Mouse (Mus musculus): ENCODE results near the gene Xrcc5. TPM values are rescaled to one million over a fixed set of nuclear protein-coding genes. Genes with fewer than 3 reads are reported as not detected.

The Xrcc5 gene
- polyA plus RNA-seq, 1 experiment from 2014 or later, result 68.2 TPM

- Histone ChIP-seq H3K4me3 (replicated peaks) (no peak overlapping the region), H3K4me2 (no peak overlapping the region), H3K4me1 (replicated peaks) (peaks cover 3% of the 10 kb centered on the region), H3K27me3 (no peaks in the 10 kb centered on the region), H3K9me3 (no peaks in the 10 kb centered on the region), H3K27ac (no peak overlapping the region), H3K9ac (replicated peaks) (no peak overlapping the region), H3K36me3 (peaks cover 89% of the 10 kb centered on the region)
- ATAC-seq (ENCODE audit: insufficient number of reproducible peaks, insufficient read depth, low FRiP score, low TSS enrichment, low read depth), result no peak
- 88% methylated on average over 4 of the region's 4 CpGs for WGBS
Observed at GRCm38 (mm10) chr1:72315447-72315846, 8.2 kb downstream of the Xrcc5 start.

GRCm38 (mm10) chr1:72316409-72316808, 9.2 kb downstream of the Xrcc5 start:
- H3K4me2 ChIP-seq, result no peak overlapping the region
- peaks cover 92% of the 10 kb centered on the region for H3K36me3 ChIP-seq
- no peak overlapping the region for H3K9ac ChIP-seq (replicated peaks)
- no peaks in the 10 kb centered on the region for H3K9me3 ChIP-seq
- no peak for ATAC-seq (ENCODE audit: insufficient number of reproducible peaks, insufficient read depth, low FRiP score, low TSS enrichment, low read depth)
- no peaks in the 10 kb centered on the region for H3K27me3 ChIP-seq
- no peak overlapping the region for H3K27ac ChIP-seq
- WGBS, result 84% methylated on average over 8 of the region's 8 CpGs
- no peaks in the 10 kb centered on the region for H3K4me1 ChIP-seq (replicated peaks)
- H3K4me3 ChIP-seq (replicated peaks), result no peak overlapping the region

GRCm38 (mm10) chr1:72316901-72317300, 9.7 kb downstream of the Xrcc5 start:
- H3K4me2 ChIP-seq, result no peak overlapping the region

DNA sequence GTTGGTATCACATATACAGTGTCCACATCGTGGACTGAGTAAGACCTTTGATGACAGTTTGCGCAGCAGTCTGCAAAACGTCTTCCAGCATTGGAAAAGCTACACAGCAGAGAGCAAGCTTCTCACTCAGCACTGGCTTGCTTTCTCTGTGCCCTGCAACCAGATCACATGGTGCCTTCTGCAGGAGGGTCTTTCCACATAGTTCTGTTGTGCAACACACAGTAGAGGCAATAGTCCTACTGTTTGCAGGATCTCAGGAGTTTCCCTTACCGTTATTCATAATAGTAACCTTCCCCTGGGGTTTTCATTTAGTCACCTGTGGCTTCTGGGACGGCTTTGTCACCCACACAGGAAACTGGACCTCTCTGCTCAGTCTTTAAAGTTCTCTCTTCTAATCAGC, 13.5 kb downstream of the Xrcc5 start:
- Histone ChIP-seq H3K27me3 (no peaks in the 10 kb centered on the region), H3K4me3 (replicated peaks) (no peak overlapping the region), H3K36me3 (peaks cover 93% of the 10 kb centered on the region), H3K9me3 (no peaks in the 10 kb centered on the region), H3K9ac (replicated peaks) (no peak overlapping the region), H3K4me1 (replicated peaks) (no peaks in the 10 kb centered on the region), H3K27ac (no peak overlapping the region), H3K4me2 (no peak overlapping the region)
- no peak for ATAC-seq (ENCODE audit: insufficient number of reproducible peaks, insufficient read depth, low FRiP score, low TSS enrichment, low read depth)
- WGBS, result 93% methylated on average over 5 of the region's 5 CpGs

More at GRCm38 (mm10) chr1:72316901-72317300, 9.7 kb downstream of the Xrcc5 start:
- no peak for ATAC-seq (ENCODE audit: insufficient number of reproducible peaks, insufficient read depth, low FRiP score, low TSS enrichment, low read depth)
- Histone ChIP-seq H3K4me3 (replicated peaks) (no peak overlapping the region), H3K27me3 (no peaks in the 10 kb centered on the region), H3K4me1 (replicated peaks) (no peaks in the 10 kb centered on the region), H3K36me3 (peaks cover 88% of the 10 kb centered on the region), H3K9me3 (no peaks in the 10 kb centered on the region), H3K27ac (no peak overlapping the region), H3K9ac (replicated peaks) (no peak overlapping the region)
- WGBS, result 82% methylated on average over 7 of the region's 7 CpGs

- Histone ChIP-seq H3K4me1 (replicated peaks) (no peaks in the 10 kb centered on the region), H3K27ac (no peak overlapping the region), H3K36me3 (peaks cover 94% of the 10 kb centered on the region), H3K9ac (replicated peaks) (no peak overlapping the region), H3K27me3 (no peaks in the 10 kb centered on the region), H3K4me2 (no peak overlapping the region), H3K9me3 (no peaks in the 10 kb centered on the region), H3K4me3 (replicated peaks) (no peak overlapping the region)
- 95% methylated on average over 4 of the region's 4 CpGs for WGBS
- no peak for ATAC-seq (ENCODE audit: insufficient number of reproducible peaks, insufficient read depth, low FRiP score, low TSS enrichment, low read depth)
Observed at GRCm38 (mm10) chr1:72323248-72323647, 16.0 kb downstream of the Xrcc5 start.

DNA sequence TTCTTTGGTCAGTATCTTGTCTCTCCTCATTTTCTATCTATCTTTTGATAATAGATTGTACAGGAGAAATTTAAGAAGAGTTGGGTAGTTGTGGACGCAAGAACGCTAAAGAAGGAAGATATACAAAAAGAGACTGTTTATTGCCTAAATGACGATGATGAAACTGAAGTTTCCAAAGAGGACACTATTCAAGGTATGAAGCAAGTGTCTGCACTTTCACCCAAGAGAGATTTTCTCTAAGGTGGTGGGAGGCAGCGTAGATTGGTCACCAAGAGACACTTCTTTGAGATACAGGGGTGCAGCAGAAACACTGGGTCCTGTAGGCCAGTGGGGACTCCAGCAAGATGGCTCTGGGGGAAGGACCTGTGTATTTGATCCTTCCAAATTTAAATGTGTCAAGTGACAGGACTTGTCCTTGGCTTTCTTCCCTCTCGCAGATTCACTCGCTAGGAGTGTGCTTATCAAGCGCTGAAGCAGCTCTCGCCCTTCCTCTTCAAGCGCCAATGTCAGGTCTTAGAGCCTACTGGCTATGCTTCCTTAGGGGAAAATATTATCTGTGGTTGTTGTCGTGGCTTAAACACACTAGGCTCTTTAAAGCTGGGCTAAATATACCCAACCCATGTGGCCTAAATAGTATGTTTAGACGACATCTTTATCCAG, 19.1 kb downstream of the Xrcc5 start:
- Histone ChIP-seq H3K27ac (no peak overlapping the region), H3K4me1 (replicated peaks) (no peaks in the 10 kb centered on the region), H3K9me3 (no peaks in the 10 kb centered on the region), H3K4me3 (replicated peaks) (no peak overlapping the region), H3K27me3 (no peaks in the 10 kb centered on the region), H3K36me3 (peaks cover 93% of the 10 kb centered on the region), H3K9ac (replicated peaks) (no peak overlapping the region), H3K4me2 (no peak overlapping the region)
- WGBS, result 93% methylated on average over 11 of the region's 11 CpGs
- no peak for ATAC-seq (ENCODE audit: insufficient number of reproducible peaks, insufficient read depth, low FRiP score, low TSS enrichment, low read depth)

- Histone ChIP-seq H3K36me3 (peaks cover 87% of the 10 kb centered on the region), H3K4me3 (replicated peaks) (no peak overlapping the region), H3K9me3 (no peaks in the 10 kb centered on the region), H3K27me3 (no peaks in the 10 kb centered on the region), H3K4me2 (no peak overlapping the region), H3K4me1 (replicated peaks) (no peaks in the 10 kb centered on the region), H3K27ac (no peak overlapping the region), H3K9ac (replicated peaks) (no peak overlapping the region)
- ATAC-seq (ENCODE audit: insufficient number of reproducible peaks, insufficient read depth, low FRiP score, low TSS enrichment, low read depth), result no peak
- 91% methylated on average over 11 of the region's 11 CpGs for WGBS
Observed at GRCm38 (mm10) chr1:72334807-72335206, 27.6 kb downstream of the Xrcc5 start.

- WGBS, result 91% methylated on average over 8 of the region's 8 CpGs
- no peak overlapping the region for H3K9ac ChIP-seq (replicated peaks)
- H3K27ac ChIP-seq, result no peak overlapping the region
- no peaks in the 10 kb centered on the region for H3K9me3 ChIP-seq
- H3K4me3 ChIP-seq (replicated peaks), result no peak overlapping the region
- H3K4me2 ChIP-seq, result no peak overlapping the region
- peaks cover 87% of the 10 kb centered on the region for H3K36me3 ChIP-seq
- H3K27me3 ChIP-seq, result no peaks in the 10 kb centered on the region
- no peak for ATAC-seq (ENCODE audit: insufficient number of reproducible peaks, insufficient read depth, low FRiP score, low TSS enrichment, low read depth)
- H3K4me1 ChIP-seq (replicated peaks), result no peaks in the 10 kb centered on the region
Observed at GRCm38 (mm10) chr1:72336780-72337179, 29.6 kb downstream of the Xrcc5 start.

DNA sequence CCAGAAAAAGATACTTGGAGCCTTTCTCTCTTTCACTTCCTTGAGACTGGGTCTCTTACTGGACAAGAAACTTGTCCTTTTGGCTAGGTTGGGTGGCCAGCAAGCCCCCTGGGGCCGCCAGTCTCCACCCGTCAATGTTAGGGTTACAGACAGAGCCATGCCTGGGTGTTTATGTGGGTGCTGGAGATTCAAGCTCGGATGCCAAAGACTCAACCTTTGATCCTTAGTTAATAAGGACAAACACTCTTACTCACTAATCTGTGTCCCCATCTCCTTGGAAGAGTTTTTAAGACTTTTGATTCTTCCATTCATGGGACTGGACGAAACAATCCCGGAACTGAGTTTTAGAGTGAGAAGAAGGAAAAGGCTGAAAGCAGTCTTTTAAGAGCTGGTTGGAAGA, 31.1 kb downstream of the Xrcc5 start:
- no peak overlapping the region for H3K4me2 ChIP-seq
- H3K27me3 ChIP-seq, result no peaks in the 10 kb centered on the region
- no peaks in the 10 kb centered on the region for H3K9me3 ChIP-seq
- peaks cover 93% of the 10 kb centered on the region for H3K36me3 ChIP-seq
- WGBS, result 88% methylated on average over 5 of the region's 5 CpGs
- no peak overlapping the region for H3K9ac ChIP-seq (replicated peaks)
- ATAC-seq (ENCODE audit: insufficient number of reproducible peaks, insufficient read depth, low FRiP score, low TSS enrichment, low read depth), result no peak
- no peaks in the 10 kb centered on the region for H3K4me1 ChIP-seq (replicated peaks)
- H3K4me3 ChIP-seq (replicated peaks), result no peak overlapping the region
- no peak overlapping the region for H3K27ac ChIP-seq

GRCm38 (mm10) chr1:72347873-72348272, 40.7 kb downstream of the Xrcc5 start:
- Histone ChIP-seq H3K9me3 (no peaks in the 10 kb centered on the region), H3K4me3 (replicated peaks) (no peak overlapping the region), H3K36me3 (peaks cover 86% of the 10 kb centered on the region), H3K4me1 (replicated peaks) (no peaks in the 10 kb centered on the region), H3K27me3 (no peaks in the 10 kb centered on the region), H3K9ac (replicated peaks) (no peak overlapping the region), H3K27ac (no peak overlapping the region), H3K4me2 (no peak overlapping the region)
- WGBS, result 83% methylated on average over 6 of the region's 6 CpGs
- no peak for ATAC-seq (ENCODE audit: insufficient number of reproducible peaks, insufficient read depth, low FRiP score, low TSS enrichment, low read depth)

- Histone ChIP-seq H3K36me3 (peaks cover 75% of the 10 kb centered on the region), H3K9ac (replicated peaks) (no peak overlapping the region), H3K4me2 (no peak overlapping the region), H3K4me1 (replicated peaks) (no peaks in the 10 kb centered on the region), H3K4me3 (replicated peaks) (no peak overlapping the region), H3K27ac (no peak overlapping the region), H3K27me3 (no peaks in the 10 kb centered on the region), H3K9me3 (no peaks in the 10 kb centered on the region)
- ATAC-seq (ENCODE audit: insufficient number of reproducible peaks, insufficient read depth, low FRiP score, low TSS enrichment, low read depth), result no peak
- 92% methylated on average over 2 of the region's 2 CpGs for WGBS
Observed at GRCm38 (mm10) chr1:72354856-72355255, 47.6 kb downstream of the Xrcc5 start.

GRCm38 (mm10) chr1:72358216-72358615, 51.0 kb downstream of the Xrcc5 start:
- WGBS, result 98% methylated on average over 2 of the region's 2 CpGs
- H3K36me3 ChIP-seq, result peaks cover 70% of the 10 kb centered on the region
- H3K9me3 ChIP-seq, result no peaks in the 10 kb centered on the region
- no peaks in the 10 kb centered on the region for H3K4me1 ChIP-seq (replicated peaks)
- H3K9ac ChIP-seq (replicated peaks), result no peak overlapping the region
- H3K4me2 ChIP-seq, result no peak overlapping the region
- H3K27me3 ChIP-seq, result no peaks in the 10 kb centered on the region
- H3K27ac ChIP-seq, result no peak overlapping the region
- ATAC-seq (ENCODE audit: insufficient number of reproducible peaks, insufficient read depth, low FRiP score, low TSS enrichment, low read depth), result no peak
- H3K4me3 ChIP-seq (replicated peaks), result no peak overlapping the region
